Mouse (Mus musculus) forebrain, embryonic 10.5 days (tissue): ENCODE data around the gene Acot8. TPM values are rescaled to one million over a fixed set of nuclear protein-coding genes. Genes with fewer than 3 reads are reported as not detected.

ENCODE experiments used
- DNase-seq: peaks from one replicate; pipeline ENCODE4 v3.0.0-alpha.2; 2017; ENCODE audit warnings: low spot score; ENCODE audit errors: extremely low spot score
- H3K27ac ChIP-seq: fragments of 300-500 bp; sonication (generic); 2 replicates; pipeline ENCODE4 v1.5.1; 2016; ENCODE audit warnings: mild to moderate bottlenecking
- H3K27me3 ChIP-seq: fragments of 300-500 bp; sonication (generic); 2 replicates; pipeline ENCODE4 v1.6.1; 2016; ENCODE audit warnings: mild to moderate bottlenecking; ENCODE audit not compliant: poor library complexity, severe bottlenecking
- H3K36me3 ChIP-seq: fragments of 300-500 bp; sonication (generic); replicated peaks from 2 replicates; pipeline ENCODE4 v1.6.1; 2016; ENCODE audit warnings: mild to moderate bottlenecking, moderate library complexity
- H3K4me1 ChIP-seq: fragments of 300-500 bp; sonication (generic); 2 replicates; pipeline ENCODE4 v1.6.1; 2016
- H3K4me3 ChIP-seq: fragments of 300-500 bp; sonication (generic); 2 replicates; pipeline ENCODE4 v1.5.1; 2016; ENCODE audit warnings: mild to moderate bottlenecking, moderate library complexity
- H3K9me3 ChIP-seq: fragments of 300-500 bp; sonication (generic); 2 replicates; pipeline ENCODE4 v1.6.1; 2016; ENCODE audit warnings: mild to moderate bottlenecking, moderate library complexity
- WGBS: fragments of 180-500 bp; shearing (Covaris S2); methylation state at CpG from one replicate; pipeline ENCODE4 v1.1.7; 2016; 5-methylcytosine and 5-hydroxymethylcytosine counted together
- polyA plus RNA-seq: library from polyadenylated mRNA; unstranded; fragments of >200 nt; fragmentation: Nextera tagmentation; extraction: Ambion mirVana; gene quantifications from 2 replicates; pipeline ENCODE4 v1.2.1, GENCODE M21; 2016

The Acot8 gene
- polyA plus RNA-seq, 1 experiment from 2014 or later, result 15.3 TPM

DNA sequence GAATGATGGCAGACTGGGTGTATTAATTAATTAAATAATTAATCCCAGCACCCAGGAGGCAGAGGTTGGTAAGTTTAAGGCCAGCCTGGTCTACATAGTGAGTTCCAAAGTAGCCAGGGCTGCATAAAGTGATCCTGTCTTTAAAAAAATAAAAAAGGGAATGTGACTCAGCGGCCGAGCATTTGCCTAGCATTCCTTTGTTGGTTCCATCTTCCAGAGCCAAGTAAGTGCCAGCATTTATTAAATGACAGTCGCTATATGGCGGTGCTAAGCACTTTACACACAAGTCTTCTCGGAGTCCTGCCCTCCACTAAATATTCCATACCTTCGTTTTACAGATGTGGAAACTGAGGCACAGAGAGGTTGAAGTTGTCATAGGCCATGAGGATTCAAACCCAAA, 28.6 kb downstream of the Acot8 start:
- 92% methylated on average over 6 of the region's 6 CpGs for WGBS
- DNase-seq, result no peak

DNA sequence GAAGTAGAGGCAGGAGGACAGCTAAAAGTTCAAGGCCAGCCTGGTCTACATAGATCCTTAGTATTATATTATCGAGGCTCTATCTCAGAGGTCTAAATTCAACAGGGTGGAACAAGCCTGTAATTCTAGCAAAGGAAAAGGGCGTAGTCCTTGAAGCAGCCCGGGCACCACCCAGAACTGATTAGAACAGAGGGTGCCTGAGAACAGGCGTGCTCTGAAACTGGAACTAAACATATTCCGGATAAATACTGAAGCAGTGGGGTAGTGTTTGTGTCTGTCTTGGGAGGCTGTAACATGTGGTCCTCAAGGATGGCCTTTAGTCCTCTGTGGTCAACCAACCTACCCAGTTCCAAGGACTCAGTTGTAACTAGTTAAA, 30.7 kb downstream of the Acot8 start:
- Histone ChIP-seq H3K27me3 (no peaks in the 10 kb centered on the region), H3K4me3 (no peak overlapping the region), H3K9me3 (no peaks in the 10 kb centered on the region), H3K36me3 (peaks cover 36% of the 10 kb centered on the region), H3K4me1 (peaks cover 33% of the 10 kb centered on the region), H3K27ac (no peak overlapping the region)
- WGBS, result 87% methylated on average over 5 of the region's 5 CpGs
- DNase-seq, result no peak

More for the DNA sequence above, 28.6 kb downstream of the Acot8 start:
- H3K36me3 ChIP-seq, result peaks cover 27% of the 10 kb centered on the region
- peaks cover 22% of the 10 kb centered on the region for H3K4me1 ChIP-seq
- no peaks in the 10 kb centered on the region for H3K9me3 ChIP-seq
- H3K27me3 ChIP-seq, result no peaks in the 10 kb centered on the region
- no peak overlapping the region for H3K27ac ChIP-seq
- H3K4me3 ChIP-seq, result no peak overlapping the region

GRCm38 (mm10) chr2:164773229-164773988, 31.3 kb downstream of the Acot8 start:
- H3K27me3 ChIP-seq, result no peaks in the 10 kb centered on the region
- no peak for DNase-seq
- H3K4me3 ChIP-seq, result no peak overlapping the region
- no peak overlapping the region for H3K27ac ChIP-seq
- H3K4me1 ChIP-seq, result peaks cover 33% of the 10 kb centered on the region
- no peaks in the 10 kb centered on the region for H3K9me3 ChIP-seq
- 82% methylated on average over 14 of the region's 14 CpGs for WGBS
- H3K36me3 ChIP-seq, result peaks cover 37% of the 10 kb centered on the region

DNA sequence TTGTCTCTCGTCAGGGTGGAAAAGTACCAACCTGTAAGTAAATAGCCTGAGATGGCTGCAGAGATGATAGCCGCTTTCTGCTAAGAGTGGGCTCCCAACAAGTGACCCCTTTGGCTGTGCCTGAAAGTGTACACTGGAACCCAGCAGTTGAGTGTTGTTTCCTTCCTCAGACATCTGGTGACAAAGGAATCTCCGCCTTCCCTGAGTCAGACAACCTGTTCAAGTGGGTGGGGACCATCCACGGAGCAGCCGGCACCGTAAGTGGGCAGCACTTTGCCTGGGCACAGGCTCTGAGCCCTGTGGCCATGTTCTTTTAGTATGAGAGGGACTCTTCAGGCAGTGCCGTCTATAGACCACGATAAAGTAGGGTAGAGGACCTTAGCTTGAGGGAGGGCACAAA, 33.6 kb downstream of the Acot8 start:
- no peak for DNase-seq
- H3K4me3 ChIP-seq, result peak overlapping the region; percentile 99
- H3K9me3 ChIP-seq, result no peaks in the 10 kb centered on the region
- peaks cover 28% of the 10 kb centered on the region for H3K4me1 ChIP-seq
- peak overlapping the region; percentile 98 for H3K27ac ChIP-seq
- H3K27me3 ChIP-seq, result no peaks in the 10 kb centered on the region
- H3K36me3 ChIP-seq, result peaks cover 60% of the 10 kb centered on the region
- 90% methylated on average over 8 of the region's 8 CpGs for WGBS

GRCm38 (mm10) chr2:164770279-164770678, 34.4 kb downstream of the Acot8 start:
- Histone ChIP-seq H3K27me3 (no peaks in the 10 kb centered on the region), H3K27ac (peak overlapping the region; percentile 98), H3K4me1 (peaks cover 28% of the 10 kb centered on the region), H3K36me3 (peaks cover 68% of the 10 kb centered on the region), H3K9me3 (no peaks in the 10 kb centered on the region), H3K4me3 (peak overlapping the region; percentile 99)
- 7% methylated on average over 15 of the region's 15 CpGs for WGBS
- no peak for DNase-seq

GRCm38 (mm10) chr2:164769258-164770037, 35.2 kb downstream of the Acot8 start, which contains the start of gene Ube2c:
Gene Ube2c (plus strand): TSS chr2:164769898.
- no peaks in the 10 kb centered on the region for H3K27me3 ChIP-seq
- peak within 1 kb of the TSS; percentile 99 for H3K4me3 ChIP-seq
- WGBS, result 2% methylated on average over 53 of the region's 53 CpGs
- peak; percentile 99 for DNase-seq
- peak within 1 kb of the TSS; percentile 98 for H3K27ac ChIP-seq
- H3K36me3 ChIP-seq, result peaks cover 76% of the 10 kb centered on the region
- H3K4me1 ChIP-seq, result peaks cover 28% of the 10 kb centered on the region
- H3K9me3 ChIP-seq, result no peaks in the 10 kb centered on the region

GRCm38 (mm10) chr2:164767812-164768540, 36.7 kb downstream of the Acot8 start:
- Histone ChIP-seq H3K36me3 (peaks cover 77% of the 10 kb centered on the region), H3K27ac (no peak overlapping the region), H3K4me3 (no peak overlapping the region), H3K27me3 (no peaks in the 10 kb centered on the region), H3K9me3 (no peaks in the 10 kb centered on the region), H3K4me1 (peaks cover 24% of the 10 kb centered on the region)
- no peak for DNase-seq
- WGBS, result 94% methylated on average over 15 of the region's 15 CpGs

DNA sequence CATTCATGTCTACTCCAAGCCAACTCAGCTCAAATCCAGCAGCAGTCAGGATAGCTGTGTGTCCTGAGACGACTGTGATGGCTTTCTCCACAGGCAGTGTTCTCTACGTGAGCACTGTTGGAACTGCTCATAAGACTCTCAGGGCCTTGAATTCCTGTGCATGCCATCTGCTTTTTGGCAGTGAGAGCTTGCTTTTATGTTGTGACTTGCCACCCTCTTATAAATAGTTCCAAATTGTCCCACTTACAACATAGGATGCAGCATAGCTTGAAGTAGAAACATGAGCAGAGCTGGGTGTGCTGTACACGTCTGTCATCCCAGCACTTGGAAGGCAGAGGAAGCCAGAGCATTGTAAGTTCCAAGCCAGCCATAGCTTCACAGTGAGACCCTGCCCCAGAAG, 38.8 kb downstream of the Acot8 start:
- H3K27me3 ChIP-seq, result no peaks in the 10 kb centered on the region
- whole genome bisulfite sequencing, result 86% methylated on average over 3 of the region's 3 CpGs
- H3K9me3 ChIP-seq, result no peaks in the 10 kb centered on the region
- peaks cover 77% of the 10 kb centered on the region for H3K36me3 ChIP-seq
- H3K4me1 ChIP-seq, result peaks cover 8% of the 10 kb centered on the region
- no peak overlapping the region for H3K4me3 ChIP-seq
- no peak overlapping the region for H3K27ac ChIP-seq
- no peak for DNase-seq

DNA sequence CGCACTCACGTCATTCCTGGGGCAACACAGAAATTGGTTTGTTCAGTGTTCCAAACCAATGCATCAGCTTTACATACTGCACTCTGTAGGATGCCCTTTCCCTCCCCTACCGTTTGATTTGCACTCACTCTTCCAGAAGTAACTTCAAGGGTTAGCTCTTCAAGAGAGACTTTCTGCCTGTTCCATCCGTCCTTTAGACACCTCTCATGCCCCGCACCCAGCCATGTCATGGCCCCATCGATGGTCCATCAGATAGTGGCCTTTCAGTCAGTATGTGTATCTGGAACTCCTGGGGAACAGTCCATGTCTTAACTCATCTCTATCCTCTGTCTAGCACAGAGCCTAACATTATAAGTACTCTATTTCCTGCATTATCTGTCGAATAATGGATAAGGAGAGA, 42.1 kb downstream of the Acot8 start:
- no peak for DNase-seq
- WGBS, result 91% methylated on average over 7 of the region's 7 CpGs
- Histone ChIP-seq H3K27ac (no peak overlapping the region), H3K27me3 (no peaks in the 10 kb centered on the region), H3K9me3 (no peaks in the 10 kb centered on the region), H3K36me3 (peaks cover 94% of the 10 kb centered on the region), H3K4me1 (no peaks in the 10 kb centered on the region), H3K4me3 (no peak overlapping the region)

DNA sequence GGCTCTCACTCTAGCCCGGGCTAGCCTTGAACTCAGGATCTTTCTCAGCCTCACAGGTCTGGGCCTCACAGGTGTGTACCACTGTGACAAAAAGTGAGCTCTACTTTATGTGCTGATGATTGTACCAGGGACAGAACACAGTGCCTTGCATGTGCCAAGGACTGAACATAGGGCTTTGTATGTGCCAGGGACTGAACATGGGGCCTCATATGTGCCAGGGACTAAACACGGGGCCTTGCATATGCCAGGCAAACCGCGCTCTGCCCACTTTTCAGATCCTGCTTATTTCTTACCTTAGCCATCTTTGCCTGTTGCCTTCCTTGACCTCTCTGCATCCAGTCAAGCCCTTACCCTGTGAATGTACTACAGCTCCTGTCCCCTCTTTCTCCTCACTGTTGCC, 42.7 kb downstream of the Acot8 start:
- H3K27me3 ChIP-seq, result no peaks in the 10 kb centered on the region
- 96% methylated on average over 4 of the region's 4 CpGs for WGBS
- DNase-seq, result no peak
- H3K27ac ChIP-seq, result no peak overlapping the region
- no peaks in the 10 kb centered on the region for H3K4me1 ChIP-seq
- no peak overlapping the region for H3K4me3 ChIP-seq
- H3K9me3 ChIP-seq, result no peaks in the 10 kb centered on the region
- H3K36me3 ChIP-seq, result peaks cover 94% of the 10 kb centered on the region

- H3K27ac ChIP-seq, result no peak overlapping the region
- no peaks in the 10 kb centered on the region for H3K27me3 ChIP-seq
- 93% methylated on average over 2 of the region's 2 CpGs for WGBS
- no peak for DNase-seq
- no peaks in the 10 kb centered on the region for H3K9me3 ChIP-seq
- peaks cover 94% of the 10 kb centered on the region for H3K36me3 ChIP-seq
- H3K4me3 ChIP-seq, result no peak overlapping the region
- H3K4me1 ChIP-seq, result no peaks in the 10 kb centered on the region
Measured at GRCm38 (mm10) chr2:164761502-164761901, 43.2 kb downstream of the Acot8 start.

GRCm38 (mm10) chr2:164760059-164760833, 44.4 kb downstream of the Acot8 start:
- no peak for DNase-seq
- Histone ChIP-seq H3K4me1 (no peaks in the 10 kb centered on the region), H3K27ac (no peak overlapping the region), H3K27me3 (no peaks in the 10 kb centered on the region), H3K9me3 (no peaks in the 10 kb centered on the region), H3K4me3 (no peak overlapping the region), H3K36me3 (peaks cover 94% of the 10 kb centered on the region)
- 88% methylated on average over 4 of the region's 4 CpGs for WGBS
